Mouse (Mus musculus) neural tube, embryonic 13.5 days (tissue): ENCODE data around the gene Ankle2. TPM values are rescaled to one million over a fixed set of nuclear protein-coding genes. Genes with fewer than 3 reads are reported as not detected.

Experiments
- ATAC-seq: fragments of 200-750 bp; cut with Nextera tagmentation; 2 replicates; pipeline ENCODE4 v1.8.0; 2017; ENCODE audit warnings: low read depth, mild to moderate bottlenecking, moderate TSS enrichment, moderate library complexity
- H3K27ac ChIP-seq: fragments of 300-500 bp; sonication (generic); replicated peaks from 2 replicates; pipeline ENCODE4 v1.5.1; 2015; ENCODE audit warnings: moderate library complexity, mild to moderate bottlenecking, inconsistent platforms
- H3K27me3 ChIP-seq: fragments of 300-500 bp; sonication (generic); 2 replicates; pipeline ENCODE4 v1.6.1; 2015; ENCODE audit warnings: mild to moderate bottlenecking, inconsistent platforms
- H3K36me3 ChIP-seq: fragments of 300-500 bp; sonication (generic); 2 replicates; pipeline ENCODE4 v1.6.1; 2015; ENCODE audit warnings: mild to moderate bottlenecking, inconsistent platforms
- H3K4me1 ChIP-seq: fragments of 300-500 bp; sonication (generic); replicated peaks from 2 replicates; pipeline ENCODE4 v1.6.1; 2015; ENCODE audit warnings: inconsistent platforms
- H3K4me2 ChIP-seq: fragments of 300-500 bp; sonication (generic); 2 replicates; pipeline ENCODE4 v1.6.1; 2015; ENCODE audit warnings: inconsistent platforms, mild to moderate bottlenecking, moderate library complexity
- H3K4me3 ChIP-seq: fragments of 300-500 bp; sonication (generic); 2 replicates; pipeline ENCODE4 v1.5.1; 2015; ENCODE audit warnings: mild to moderate bottlenecking, inconsistent platforms
- H3K9ac ChIP-seq: fragments of 300-500 bp; sonication (generic); 2 replicates; pipeline ENCODE4 v1.6.1; 2015; ENCODE audit warnings: moderate library complexity, mild to moderate bottlenecking, inconsistent platforms
- H3K9me3 ChIP-seq: fragments of 300-500 bp; sonication (generic); 2 replicates; pipeline ENCODE4 v1.6.1; 2016; ENCODE audit warnings: inconsistent platforms
- WGBS: fragments of 180-500 bp; shearing (Covaris S2); methylation state at CpG from one replicate; pipeline ENCODE4 v1.1.7; 2015; 5-methylcytosine and 5-hydroxymethylcytosine counted together
- polyA plus RNA-seq: library from polyadenylated mRNA; unstranded; fragments of >200 nt; fragmentation: Nextera tagmentation; extraction: Ambion mirVana; gene quantifications from 2 replicates; pipeline ENCODE4 v1.2.1, GENCODE M21; 2015

Ankle2 gene
- polyA plus RNA-seq, 1 experiment from 2014 or later: 24.3 TPM

DNA sequence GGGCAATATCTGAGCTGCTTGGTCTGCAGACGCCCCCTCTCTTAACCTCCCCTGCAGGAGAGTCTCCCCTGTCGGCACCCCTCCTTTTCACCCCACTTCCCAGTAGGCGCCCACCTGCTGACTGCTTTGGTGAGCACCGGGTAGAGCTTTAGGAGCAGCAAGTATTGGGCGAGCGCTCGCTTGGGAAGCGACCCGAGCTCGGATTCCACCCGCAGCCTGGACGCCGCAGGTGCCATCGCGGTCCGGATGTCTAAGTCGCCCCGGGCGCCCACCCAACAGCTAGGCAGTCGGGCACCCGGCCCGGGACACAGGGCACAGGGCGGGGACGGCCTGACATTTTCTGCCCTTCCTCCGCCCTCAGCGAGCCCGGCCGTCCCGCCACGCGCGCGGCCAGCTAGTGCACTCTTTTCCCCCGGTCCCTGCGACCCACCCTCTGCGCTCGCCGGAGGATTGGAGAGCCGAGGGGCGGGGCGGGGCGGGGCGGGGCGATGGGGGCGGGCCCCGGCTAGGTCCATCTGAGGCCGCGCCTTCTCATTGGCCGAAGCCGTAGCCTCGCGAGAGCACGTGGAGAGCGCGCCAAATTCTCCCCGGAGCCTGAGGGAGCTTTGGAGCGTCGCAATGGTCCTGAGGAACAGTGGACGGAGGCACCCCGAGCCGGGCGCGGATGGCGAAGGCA is 55.1 kb downstream of the Ankle2 start, which contains the start of the genes Pxmp2 and Pole:
TSS of gene Pxmp2 (minus strand) at position 417 of the 676 bp plus-strand sequence.
TSS of gene Pole (plus strand) at position 537 of the 676 bp plus-strand sequence.
- Histone ChIP-seq H3K4me3 (peak within 1 kb of the TSS; percentile 76), H3K9ac (peak within 1 kb of the TSS; percentile 82), H3K27ac (no peak within 1 kb of the TSS), H3K4me2 (peak within 1 kb of the TSS; percentile 94), H3K36me3 (0 out of 2 replicates have a peak, but pooled peaks cover 8% of the 10 kb centered on the region), H3K4me1 (peaks cover 17% of the 10 kb centered on the region), H3K9me3 (no peaks in the 10 kb centered on the region), H3K27me3 (peaks cover 20% of the 10 kb centered on the region)
- under 1% methylated on average over 58 of the region's 64 CpGs for WGBS
- peak; percentile 98 for ATAC-seq

DNA sequence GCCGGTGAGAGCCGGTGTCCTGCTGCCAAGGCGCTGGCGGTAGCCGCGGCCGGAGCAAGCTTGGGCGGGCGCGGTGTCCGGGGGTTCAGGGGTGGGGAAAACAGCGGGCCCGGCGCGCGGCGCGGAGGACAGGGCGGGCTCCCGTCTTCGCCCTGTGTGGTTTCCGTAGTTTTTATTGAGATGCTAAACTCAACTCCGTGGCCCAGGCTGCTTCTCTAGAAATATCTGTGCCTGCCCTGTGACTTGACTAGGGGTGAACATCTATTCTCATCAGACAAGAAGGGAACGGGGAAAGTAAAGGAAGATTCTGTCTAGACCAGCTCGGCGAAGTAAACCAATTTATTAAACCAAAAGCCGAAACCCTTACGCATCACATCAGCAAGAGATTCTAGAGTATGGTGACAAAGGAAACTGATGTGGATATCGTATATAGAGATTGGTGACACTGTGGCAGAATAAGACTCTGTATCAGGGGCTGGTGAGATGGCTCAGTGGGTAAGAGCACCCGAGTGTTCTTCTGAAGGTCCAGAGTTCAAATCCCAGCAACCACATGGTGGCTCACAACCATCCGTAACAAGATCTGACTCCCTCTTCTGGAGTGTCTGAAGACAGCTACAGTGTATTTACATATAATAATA is 55.8 kb downstream of the Ankle2 start:
- H3K27me3 ChIP-seq: peaks cover 20% of the 10 kb centered on the region
- no peaks in the 10 kb centered on the region for H3K9me3 ChIP-seq
- peaks cover 14% of the 10 kb centered on the region; the same call in 1 of the 2 replicates for H3K36me3 ChIP-seq
- peak overlapping the region; percentile 82 for H3K9ac ChIP-seq
- peak; percentile 79; the same call in 1 of the 2 replicates for ATAC-seq
- 2% methylated on average over 31 of the region's 31 CpGs for WGBS
- H3K4me1 ChIP-seq: peaks cover 17% of the 10 kb centered on the region
- peak overlapping the region; percentile 94 for H3K4me2 ChIP-seq
- no peak overlapping the region for H3K27ac ChIP-seq
- peak overlapping the region; percentile 76 for H3K4me3 ChIP-seq

DNA sequence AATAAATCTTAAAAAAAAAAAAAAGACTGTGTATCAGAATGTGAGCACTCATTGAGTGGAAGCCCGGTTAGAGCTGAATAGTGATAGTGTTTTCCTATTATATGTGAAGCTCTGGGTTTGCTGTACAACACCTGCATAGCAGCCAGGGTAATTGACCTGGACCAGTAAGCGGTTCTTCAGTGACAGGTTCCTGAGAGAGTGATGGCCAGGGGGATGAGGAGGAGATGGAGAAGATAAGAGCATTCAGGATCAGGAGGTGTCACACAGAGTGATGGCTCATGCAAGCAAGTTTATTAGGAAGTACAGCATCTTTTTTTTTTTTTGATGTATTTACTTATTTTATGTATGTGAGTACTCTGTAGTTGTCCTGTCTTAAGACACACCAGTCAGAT is 56.3 kb downstream of the Ankle2 start:
- peaks cover 17% of the 10 kb centered on the region for H3K4me1 ChIP-seq
- peak overlapping the region; percentile 82; the same call in 1 of the 2 replicates for H3K9ac ChIP-seq
- peaks cover 20% of the 10 kb centered on the region for H3K27me3 ChIP-seq
- no peak for ATAC-seq
- peak overlapping the region; percentile 94 for H3K4me2 ChIP-seq
- H3K36me3 ChIP-seq: peaks cover 18% of the 10 kb centered on the region; the same call in 1 of the 2 replicates
- H3K4me3 ChIP-seq: peak overlapping the region; percentile 76
- H3K9me3 ChIP-seq: no peaks in the 10 kb centered on the region
- 73% methylated on average over 2 of the region's 2 CpGs for WGBS
- H3K27ac ChIP-seq: no peak overlapping the region

DNA sequence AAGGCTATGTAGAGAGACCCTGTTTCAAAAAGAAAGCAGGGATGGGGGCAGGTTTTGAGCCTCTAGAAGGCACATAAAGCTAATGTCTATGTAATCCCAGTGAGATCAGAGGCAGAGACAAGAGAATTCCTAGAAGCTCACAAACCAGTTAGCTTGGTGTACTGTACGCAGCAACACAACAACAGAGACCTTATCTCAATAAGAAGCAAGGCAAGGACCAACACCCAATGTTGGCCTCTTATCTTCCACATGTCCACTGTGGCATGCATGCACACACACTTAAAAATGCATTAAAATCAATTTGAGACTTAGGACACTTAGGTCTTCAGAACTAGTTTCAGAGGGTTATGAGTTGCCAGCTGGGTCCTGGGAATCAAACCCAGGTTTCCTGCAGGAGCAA is 60.8 kb downstream of the Ankle2 start:
- Histone ChIP-seq H3K27me3 (no peaks in the 10 kb centered on the region), H3K4me1 (peaks cover 8% of the 10 kb centered on the region; the same call in 1 of the 2 replicates), H3K9me3 (no peaks in the 10 kb centered on the region), H3K4me3 (no peak overlapping the region), H3K36me3 (peaks cover 36% of the 10 kb centered on the region), H3K4me2 (no peak overlapping the region), H3K9ac (no peak overlapping the region), H3K27ac (no peak overlapping the region)
- ATAC-seq: no peak
- 97% methylated on average over 1 of the region's 1 CpGs for WGBS

DNA sequence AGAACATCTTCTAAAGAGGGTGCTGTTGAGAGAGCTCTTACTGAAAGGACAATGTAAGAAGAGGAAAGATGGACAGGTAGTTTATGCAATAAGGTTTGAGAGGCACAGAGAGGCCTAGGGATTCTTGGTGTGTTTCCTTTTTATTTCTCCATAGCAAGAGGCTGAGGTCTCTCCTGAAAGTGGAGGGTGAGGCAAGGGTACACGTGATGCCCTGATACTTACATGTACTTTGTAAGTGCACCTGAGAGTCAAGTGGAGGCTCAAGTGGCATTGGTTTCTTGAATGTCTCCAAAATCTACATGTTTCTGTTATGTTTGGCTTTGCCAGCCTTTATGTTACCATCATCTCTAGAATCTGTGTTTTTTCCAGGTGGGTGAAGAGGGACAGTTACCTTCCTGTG is 65.8 kb downstream of the Ankle2 start:
- H3K4me2 ChIP-seq: no peak overlapping the region
- H3K4me3 ChIP-seq: no peak overlapping the region
- no peaks in the 10 kb centered on the region for H3K27me3 ChIP-seq
- H3K27ac ChIP-seq: no peak overlapping the region
- WGBS: 91% methylated on average over 1 of the region's 1 CpGs
- peaks cover 58% of the 10 kb centered on the region for H3K36me3 ChIP-seq
- H3K9me3 ChIP-seq: no peaks in the 10 kb centered on the region
- H3K9ac ChIP-seq: no peak overlapping the region
- no peaks in the 10 kb centered on the region for H3K4me1 ChIP-seq
- no peak for ATAC-seq

DNA sequence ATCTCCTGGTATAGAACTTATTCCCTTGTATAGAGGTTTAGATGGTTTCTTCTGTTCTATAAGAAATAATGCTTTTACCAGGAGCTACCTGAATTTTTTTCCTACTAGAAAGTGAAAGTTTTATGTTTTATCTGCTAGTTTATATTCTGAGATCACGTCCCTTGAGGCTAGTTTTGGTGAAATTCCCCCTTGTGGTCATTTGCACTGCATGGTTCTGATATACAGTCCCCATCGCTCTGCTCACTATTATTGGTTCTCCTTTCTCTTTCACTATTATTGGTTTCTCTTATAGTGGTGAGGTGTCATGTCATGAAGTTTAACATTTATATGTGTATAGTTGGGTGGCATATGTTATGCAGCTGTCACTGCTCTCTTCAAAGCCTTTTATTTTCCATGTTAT is 69.8 kb downstream of the Ankle2 start:
- no peak for ATAC-seq
- 96% methylated on average over 2 of the region's 2 CpGs for WGBS

More for the DNA sequence above, 69.8 kb downstream of the Ankle2 start:
- no peak overlapping the region for H3K4me3 ChIP-seq
- H3K4me2 ChIP-seq: no peak overlapping the region
- H3K27ac ChIP-seq: no peak overlapping the region
- H3K4me1 ChIP-seq: no peaks in the 10 kb centered on the region
- H3K36me3 ChIP-seq: peaks cover 52% of the 10 kb centered on the region
- H3K9ac ChIP-seq: no peak overlapping the region
- no peaks in the 10 kb centered on the region for H3K27me3 ChIP-seq
- no peaks in the 10 kb centered on the region for H3K9me3 ChIP-seq

Other genes starting within 250 kb of the Ankle2 start
- 25.7 and 27.0 TPM in 2 replicates for gene Zfp932, start 234.5 kb upstream of the Ankle2 start, polyA plus RNA-seq
- gene Gm17655, start 158.5 kb upstream of the Ankle2 start, polyA plus RNA-seq: 3.5 and 4.0 TPM in 2 replicates
- gene Gm35315, start 136.6 kb upstream of the Ankle2 start, polyA plus RNA-seq: 0.32 and 0.73 TPM in 2 replicates
- 1.8 and 2.4 TPM in 2 replicates for gene Plcxd1, start 131.0 kb upstream of the Ankle2 start, polyA plus RNA-seq
- 49.4 and 58.0 TPM in 2 replicates for gene Gtpbp6, start 122.8 kb upstream of the Ankle2 start, polyA plus RNA-seq
- 11.8 and 12.5 TPM in 2 replicates for gene Zfp605, start 120.9 kb upstream of the Ankle2 start, polyA plus RNA-seq
- gene Chfr, start 95.2 kb upstream of the Ankle2 start, polyA plus RNA-seq: 99.2 and 102 TPM in 2 replicates
- gene Golga3, start 54.3 kb upstream of the Ankle2 start, polyA plus RNA-seq: 20.0 and 20.5 TPM in 2 replicates
- gene Pgam5, start 38.9 kb downstream of the Ankle2 start, polyA plus RNA-seq: 82.1 and 92.5 TPM in 2 replicates
- 8.1 and 8.7 TPM in 2 replicates for gene Pxmp2, start 55.2 kb downstream of the Ankle2 start, polyA plus RNA-seq
- gene Pole, start 55.3 kb downstream of the Ankle2 start, polyA plus RNA-seq: 6.1 and 8.1 TPM in 2 replicates
- gene P2rx2, start 112.2 kb downstream of the Ankle2 start, polyA plus RNA-seq: 5.8 and 6.0 TPM in 2 replicates
- not detected in 2 replicates for gene Lrcol1, start 113.7 kb downstream of the Ankle2 start, polyA plus RNA-seq
- gene Fbrsl1, start 217.5 kb downstream of the Ankle2 start, polyA plus RNA-seq: 25.5 and 29.0 TPM in 2 replicates